Mouse (Mus musculus): ENCODE measurements around the gene Trp53bp2. TPM values are rescaled to one million over a fixed set of nuclear protein-coding genes. Genes with fewer than 3 reads are reported as not detected.
A peak's percentile ranks its signal among the peaks of the same experiment; 100 is the strongest.

The Trp53bp2 gene
- total RNA-seq, 2 experiments from 2014 or later, result 27.2 to 30.5 TPM

GRCm38 (mm10) chr1:182406621-182407020 lies 2.4 kb upstream of the Trp53bp2 start:
- no peak for DNase-seq (ENCODE audit: low spot score in 2 of 2)

DNA sequence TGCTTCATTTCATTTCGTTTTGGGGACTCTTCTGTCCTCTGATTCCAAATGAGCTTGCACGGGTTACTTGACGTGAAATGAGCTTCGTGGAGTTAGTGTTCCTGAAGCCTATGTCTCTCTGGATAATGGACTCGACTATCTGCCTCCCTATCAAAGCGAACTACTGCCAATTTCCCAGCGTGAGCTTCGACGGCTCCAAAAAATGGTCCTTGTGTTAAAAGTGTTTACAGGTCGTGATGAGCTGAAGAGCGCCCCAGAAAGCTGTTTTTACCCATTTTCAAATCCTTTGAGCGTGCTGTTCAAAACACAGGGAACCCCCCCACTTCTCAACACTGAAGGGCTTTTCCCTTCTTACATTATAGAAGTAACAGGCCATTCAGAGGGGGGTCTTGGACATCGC lies 729 bp upstream of the Trp53bp2 start:
- peak in 1 of 2 experiments; percentile 12 for DNase-seq (ENCODE audit: low spot score in 2 of 2)

- no peak for DNase-seq (ENCODE audit: low spot score in 2 of 2)
These were observed 615 bp downstream of the Trp53bp2 start for GRCm38 (mm10) chr1:182409401-182410173.

- DNase-seq (ENCODE audit: low spot score in 2 of 2), result no peak
These were observed 3.8 kb downstream of the Trp53bp2 start for GRCm38 (mm10) chr1:182412586-182413270.

GRCm38 (mm10) chr1:182419481-182419880 lies 10.5 kb downstream of the Trp53bp2 start:
- DNase-seq (ENCODE audit: low spot score in 2 of 2), result no peak

DNA sequence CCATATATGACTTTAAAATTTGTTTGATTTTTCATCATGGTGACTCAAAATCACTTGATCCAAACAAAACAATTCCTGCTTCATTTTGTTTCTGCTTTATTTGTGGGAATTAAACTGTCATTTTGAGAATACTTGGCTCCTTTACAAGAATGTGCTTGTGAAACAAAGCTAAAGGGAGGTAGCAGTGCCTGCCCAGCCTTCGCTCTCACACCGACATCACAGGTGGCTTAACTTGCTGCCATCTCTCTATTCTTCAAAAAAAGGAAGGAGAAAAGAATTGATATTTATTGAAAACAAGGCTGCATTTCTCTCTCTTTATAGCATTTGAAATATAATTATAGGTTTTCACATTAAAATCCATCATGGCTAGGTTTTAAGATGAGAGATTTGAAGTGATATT lies 15.3 kb downstream of the Trp53bp2 start:
- DNase-seq (ENCODE audit: low spot score in 2 of 2), result no peak

DNA sequence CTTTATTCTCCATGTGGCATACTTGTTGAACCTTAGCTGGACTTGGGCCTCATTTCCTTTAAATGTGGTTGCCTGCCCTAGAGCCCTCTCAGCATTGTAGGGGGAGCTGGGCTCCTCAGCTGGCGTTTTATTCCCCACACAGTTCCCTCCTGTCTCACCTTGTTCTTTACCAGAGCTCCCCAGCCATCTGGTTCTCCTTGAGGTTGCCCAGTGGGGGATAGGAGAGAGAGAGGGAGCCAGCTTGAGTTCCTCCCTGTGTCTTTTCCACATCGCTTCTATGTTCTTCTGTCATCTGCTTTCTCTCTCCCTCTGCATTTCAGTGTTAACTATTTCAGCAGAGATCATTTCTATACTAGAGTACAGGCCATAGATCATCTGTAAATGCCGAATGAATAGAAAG lies 16.2 kb downstream of the Trp53bp2 start:
- no peak for DNase-seq (ENCODE audit: low spot score in 2 of 2)

DNA sequence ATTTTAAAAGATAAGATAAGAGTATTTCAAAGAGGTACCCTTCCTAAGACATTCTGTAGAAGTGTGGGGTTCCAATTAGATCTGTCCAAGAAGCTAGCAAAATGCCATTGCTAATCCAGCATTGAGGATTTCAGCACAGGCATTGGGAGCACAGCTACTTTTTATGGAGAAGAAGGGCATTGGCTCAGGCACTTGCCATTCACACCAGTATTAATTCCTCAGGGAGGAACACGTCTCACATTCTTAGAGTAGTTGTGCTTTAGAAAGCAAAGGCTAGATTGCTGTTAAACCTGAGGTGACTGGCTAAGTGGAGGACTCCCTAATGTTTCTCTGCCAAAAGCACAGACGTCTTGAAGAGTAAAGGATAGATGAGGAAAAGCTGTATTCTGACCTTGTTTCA lies 17.5 kb downstream of the Trp53bp2 start:
- DNase-seq (ENCODE audit: low spot score in 2 of 2), result no peak

GRCm38 (mm10) chr1:182427426-182427825 lies 18.5 kb downstream of the Trp53bp2 start:
- no peak for DNase-seq (ENCODE audit: low spot score in 2 of 2)

- no peak for DNase-seq (ENCODE audit: low spot score in 2 of 2)
These were observed 20.9 kb downstream of the Trp53bp2 start for GRCm38 (mm10) chr1:182429826-182430225.

GRCm38 (mm10) chr1:182430676-182431075 lies 21.7 kb downstream of the Trp53bp2 start:
- no peak for DNase-seq (ENCODE audit: low spot score in 2 of 2)

GRCm38 (mm10) chr1:182432059-182432458 lies 23.1 kb downstream of the Trp53bp2 start:
- DNase-seq (ENCODE audit: low spot score in 2 of 2), result no peak

GRCm38 (mm10) chr1:182436746-182437145 lies 27.8 kb downstream of the Trp53bp2 start:
- no peak for DNase-seq (ENCODE audit: low spot score in 2 of 2)

GRCm38 (mm10) chr1:182439546-182440222 lies 30.7 kb downstream of the Trp53bp2 start:
- DNase-seq (ENCODE audit: low spot score in 2 of 2), result peak; percentile 34 to 74

DNA sequence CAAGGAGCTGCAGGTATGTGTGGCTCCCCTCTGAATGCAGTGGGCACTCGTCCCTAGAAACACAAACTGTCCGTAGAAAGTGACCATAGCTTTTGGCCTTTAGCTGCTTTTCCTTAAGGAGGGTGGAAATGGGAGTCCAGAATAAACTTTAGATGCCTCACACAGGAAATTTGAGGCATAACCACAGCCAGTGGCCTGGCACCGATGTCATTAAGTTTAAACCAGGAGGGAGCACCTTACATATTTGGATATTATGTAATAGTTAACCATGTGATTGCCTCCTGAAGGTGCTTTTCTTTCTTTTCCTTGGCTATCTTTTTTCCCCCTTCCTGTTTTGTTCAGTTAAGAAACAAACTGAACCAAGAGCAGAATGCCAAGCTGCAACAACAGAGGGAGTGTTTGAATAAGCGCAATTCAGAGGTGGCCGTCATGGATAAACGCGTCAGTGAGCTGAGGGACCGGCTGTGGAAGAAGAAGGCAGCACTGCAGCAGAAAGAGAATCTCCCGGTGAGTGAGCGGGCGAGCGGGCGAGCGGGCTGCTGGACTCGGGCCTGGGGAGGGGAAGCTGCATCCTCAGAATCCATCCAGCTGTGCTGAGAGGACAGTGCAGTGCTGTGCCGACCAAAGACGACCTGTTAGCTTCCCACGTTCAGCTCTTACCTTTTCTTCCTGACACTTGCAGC lies 33.0 kb downstream of the Trp53bp2 start:
- DNase-seq (ENCODE audit: low spot score in 2 of 2), result no peak

GRCm38 (mm10) chr1:182444116-182444515 lies 35.1 kb downstream of the Trp53bp2 start:
- no peak for DNase-seq (ENCODE audit: low spot score in 2 of 2)

DNA sequence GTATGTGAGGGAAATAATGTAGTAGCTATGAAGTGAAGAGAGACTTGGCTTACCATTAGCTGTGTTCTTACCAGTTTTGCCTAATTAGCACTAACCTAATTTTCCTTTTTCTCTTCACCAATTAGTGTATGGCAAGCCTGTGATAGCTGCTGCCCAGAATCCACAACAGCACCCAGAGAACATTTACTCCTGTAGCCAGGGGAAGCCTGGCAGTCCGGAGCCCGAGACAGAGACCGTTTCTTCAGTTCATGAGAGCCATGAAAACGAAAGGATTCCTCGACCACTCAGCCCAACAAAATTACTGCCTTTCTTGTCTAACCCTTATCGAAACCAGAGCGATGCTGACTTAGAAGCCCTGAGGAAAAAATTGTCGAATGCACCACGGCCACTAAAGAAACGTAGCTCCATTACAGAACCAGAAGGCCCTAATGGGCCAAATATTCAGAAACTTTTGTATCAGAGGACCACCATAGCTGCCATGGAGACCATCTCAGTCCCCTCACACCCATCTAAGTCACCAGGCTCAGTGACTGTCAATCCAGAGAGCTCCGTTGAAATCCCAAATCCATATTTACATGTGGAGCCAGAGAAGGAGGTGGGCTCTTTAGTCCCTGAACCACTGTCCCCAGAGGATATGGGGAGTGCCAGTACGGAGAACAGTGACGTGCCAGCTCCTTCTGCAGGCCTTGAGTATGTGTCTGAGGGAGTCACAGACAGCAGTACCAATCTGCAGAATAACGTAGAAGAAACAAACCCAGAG lies 39.5 kb downstream of the Trp53bp2 start:
- peak in 1 of 2 experiments; percentile 63 for DNase-seq (ENCODE audit: low spot score in 2 of 2)

GRCm38 (mm10) chr1:182452473-182452872 lies 43.5 kb downstream of the Trp53bp2 start:
- no peak for DNase-seq (ENCODE audit: low spot score in 2 of 2)

- DNase-seq (ENCODE audit: low spot score in 2 of 2), result no peak
These were observed 46.1 kb downstream of the Trp53bp2 start for GRCm38 (mm10) chr1:182455080-182455479.

DNA sequence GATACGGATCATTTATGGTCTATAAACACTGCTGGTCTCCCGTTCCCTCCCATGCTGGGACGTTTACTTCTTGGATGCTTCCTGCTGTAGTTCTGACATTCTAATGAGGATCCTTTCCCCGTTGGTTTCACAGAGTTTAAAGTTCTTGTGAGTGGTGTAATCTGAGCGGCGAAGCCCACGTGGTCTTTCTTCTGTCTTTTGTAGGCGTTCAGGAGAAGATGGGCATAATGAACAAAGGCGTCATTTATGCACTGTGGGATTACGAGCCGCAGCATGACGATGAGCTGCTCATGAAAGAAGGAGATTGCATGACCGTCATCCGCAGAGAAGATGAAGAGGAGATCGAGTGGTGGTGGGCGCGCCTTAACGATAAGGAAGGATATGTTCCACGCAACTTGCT lies 49.6 kb downstream of the Trp53bp2 start:
- DNase-seq (ENCODE audit: low spot score in 2 of 2), result no peak

DNA sequence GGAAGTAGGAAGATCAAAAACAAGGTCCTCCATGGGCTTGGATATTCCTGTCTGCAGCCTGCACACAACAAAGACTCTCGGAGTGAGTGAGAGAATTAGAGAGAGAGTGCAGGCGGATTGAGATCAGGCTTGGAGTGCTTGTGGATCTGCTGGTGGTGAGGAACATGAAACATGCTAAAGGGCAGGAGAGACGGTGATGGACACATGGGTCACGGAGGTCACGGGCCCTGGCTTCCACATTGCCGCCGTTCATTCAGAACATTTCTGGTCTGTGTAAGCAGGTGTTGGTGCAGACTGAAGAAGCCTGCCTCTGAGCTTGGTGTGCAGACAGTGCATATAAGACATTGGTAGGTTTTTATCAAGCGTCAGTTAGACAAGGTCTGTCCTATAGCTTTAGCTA lies 50.5 kb downstream of the Trp53bp2 start:
- DNase-seq (ENCODE audit: low spot score in 2 of 2), result no peak
